Mouse (Mus musculus): ENCODE measurements around the gene Fcrls.

- TF ChIP-seq POLR2A (IDR thresholded peaks at IDR 0.05; ENCODE audit: borderline replicate concordance, insufficient read depth, low read length) (no peak), CTCF (IDR thresholded peaks at IDR 0.05; ENCODE audit: borderline replicate concordance, insufficient read depth, low read depth, low read length) (no peak)
These were observed 16.2 kb downstream of the Fcrls start for GRCm38 (mm10) chr3:87247292-87247691.
